Mouse (Mus musculus): ENCODE data around the gene B3gnt5. TPM values are rescaled to one million over a fixed set of nuclear protein-coding genes. Genes with fewer than 3 reads are reported as not detected.

The B3gnt5 gene
- polyA plus RNA-seq, 1 experiment from 2014 or later = 61.0 TPM

DNA sequence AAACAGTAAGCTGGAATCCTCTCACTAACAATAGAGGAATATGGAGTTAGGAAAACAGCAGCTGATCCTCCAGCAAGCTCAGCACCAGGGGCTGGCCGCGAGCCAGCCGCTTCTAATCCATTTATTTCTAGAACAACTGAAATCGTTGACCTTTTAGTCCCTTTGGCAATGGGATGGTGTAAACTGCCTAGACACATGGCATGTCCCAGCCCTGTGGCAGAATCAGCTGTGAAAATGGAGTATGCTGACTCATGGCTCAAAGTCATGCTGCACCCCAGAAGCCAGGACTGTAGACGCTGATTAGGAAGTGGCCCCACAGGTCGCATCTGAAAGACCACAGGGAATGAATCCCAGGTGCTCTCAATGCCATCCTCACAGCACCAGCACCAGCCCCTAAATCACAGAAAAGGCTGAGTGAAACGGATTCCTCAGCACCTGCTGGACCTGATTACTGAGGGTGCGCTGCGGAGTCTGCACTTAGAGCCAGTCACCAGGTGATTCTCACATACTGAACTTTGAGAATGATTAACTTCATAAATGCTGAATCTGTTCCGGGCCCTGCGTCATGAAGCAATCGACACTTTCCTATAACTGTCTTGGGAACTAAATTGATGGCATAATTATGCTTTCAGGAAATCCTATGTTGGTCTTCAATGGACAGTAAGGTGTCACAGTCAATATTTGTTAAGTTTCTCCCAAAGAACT is 26.5 kb downstream of the B3gnt5 start:
- peak; percentile 50 for DNase-seq (ENCODE audit: low spot score)
- H3K36me3 ChIP-seq (ENCODE audit: control insufficient read depth, insufficient read depth, low read length) = no peaks in the 10 kb centered on the region
- H3K9me3 ChIP-seq (replicated peaks; ENCODE audit: control insufficient read depth, low read length) = no peaks in the 10 kb centered on the region
- peak; percentile 52; the same call in 1 of the 2 replicates for ATAC-seq
- H3K27me3 ChIP-seq (replicated peaks; ENCODE audit: control insufficient read depth, insufficient read depth, low read length) = no peaks in the 10 kb centered on the region
- no peaks in the 10 kb centered on the region for H3K4me1 ChIP-seq (ENCODE audit: control insufficient read depth, insufficient read depth, low read length)
- no peak overlapping the region for H3K27ac ChIP-seq (ENCODE audit: low read depth, low read length)
- no peak overlapping the region for H3K9ac ChIP-seq (ENCODE audit: low read length)
- no peak overlapping the region for H3K4me2 ChIP-seq (ENCODE audit: low read length)
- whole genome bisulfite sequencing = 73% methylated on average over 12 of the region's 12 CpGs
- no peak overlapping the region for H3K4me3 ChIP-seq (ENCODE audit: low read depth, low read length)

DNA sequence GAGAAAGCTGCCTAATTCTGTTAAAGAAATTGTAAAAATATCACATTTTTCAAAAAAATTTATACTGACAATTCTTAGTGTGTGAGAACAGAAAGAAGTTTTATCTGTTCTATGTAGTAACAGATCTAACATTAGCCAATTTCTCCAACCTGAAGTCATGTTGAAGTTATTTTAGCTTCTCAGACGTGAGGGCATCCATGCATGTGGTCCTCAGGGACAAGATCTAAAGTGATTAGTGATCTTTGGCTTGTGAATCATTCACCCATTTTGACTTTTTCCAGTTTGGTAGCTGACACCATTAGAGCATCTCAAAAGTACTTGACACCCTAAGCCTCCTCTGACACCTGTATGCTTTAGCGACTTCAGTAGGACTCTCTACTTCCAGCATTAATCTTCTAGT is 29.9 kb downstream of the B3gnt5 start:
- no peak overlapping the region for H3K27ac ChIP-seq (ENCODE audit: low read depth, low read length)
- H3K4me1 ChIP-seq (ENCODE audit: control insufficient read depth, insufficient read depth, low read length) = no peaks in the 10 kb centered on the region
- no peaks in the 10 kb centered on the region for H3K36me3 ChIP-seq (ENCODE audit: control insufficient read depth, insufficient read depth, low read length)
- ATAC-seq (no peak), DNase-seq (ENCODE audit: low spot score) (no peak)
- no peak overlapping the region for H3K4me2 ChIP-seq (ENCODE audit: low read length)
- H3K27me3 ChIP-seq (replicated peaks; ENCODE audit: control insufficient read depth, insufficient read depth, low read length) = no peaks in the 10 kb centered on the region
- H3K9me3 ChIP-seq (replicated peaks; ENCODE audit: control insufficient read depth, low read length) = no peaks in the 10 kb centered on the region
- no peak overlapping the region for H3K9ac ChIP-seq (ENCODE audit: low read length)
- no peak overlapping the region for H3K4me3 ChIP-seq (ENCODE audit: low read depth, low read length)
- 86% methylated on average over 2 of the region's 2 CpGs for WGBS

DNA sequence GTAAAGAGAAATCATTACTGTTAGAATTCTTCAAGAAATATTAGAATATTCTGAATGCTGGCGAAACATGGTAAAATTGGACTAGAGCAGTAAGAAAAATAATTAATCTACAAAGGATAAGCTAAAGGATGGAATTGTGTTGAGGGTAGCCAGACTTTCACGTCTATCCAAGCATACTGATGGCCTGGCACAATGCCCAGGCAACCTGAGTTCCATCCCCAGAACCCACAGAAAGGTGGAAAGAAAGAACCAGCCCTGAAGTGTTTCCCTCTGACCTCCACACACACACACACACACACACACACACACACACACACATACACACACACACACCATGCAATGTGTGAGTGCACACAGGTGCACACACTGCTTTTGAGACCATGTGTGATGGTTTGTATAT is 58.8 kb downstream of the B3gnt5 start:
- no peak overlapping the region for H3K9ac ChIP-seq (ENCODE audit: low read length)
- no peak overlapping the region for H3K27ac ChIP-seq (ENCODE audit: low read depth, low read length)
- no peaks in the 10 kb centered on the region for H3K9me3 ChIP-seq (replicated peaks; ENCODE audit: control insufficient read depth, low read length)
- DNase-seq (ENCODE audit: low spot score) (peak; percentile 15), ATAC-seq (no peak)
- no peak overlapping the region for H3K4me2 ChIP-seq (ENCODE audit: low read length)
- H3K36me3 ChIP-seq (ENCODE audit: control insufficient read depth, insufficient read depth, low read length) = no peaks in the 10 kb centered on the region
- WGBS = 33% methylated on average over 2 of the region's 2 CpGs
- no peaks in the 10 kb centered on the region for H3K4me1 ChIP-seq (ENCODE audit: control insufficient read depth, insufficient read depth, low read length)
- H3K27me3 ChIP-seq (replicated peaks; ENCODE audit: control insufficient read depth, insufficient read depth, low read length) = no peaks in the 10 kb centered on the region
- no peak overlapping the region for H3K4me3 ChIP-seq (ENCODE audit: low read depth, low read length)

Other genes starting within 250 kb of the B3gnt5 start
- not detected in 2 replicates for gene Olfr167, start 237.9 kb upstream of the B3gnt5 start, polyA plus RNA-seq (2014; fragmentation: Nextera tagmentation; extraction: Ambion mirVana)
- not detected in 2 replicates for gene Olfr168, start 224.7 kb upstream of the B3gnt5 start, polyA plus RNA-seq (2014; fragmentation: Nextera tagmentation; extraction: Ambion mirVana)
- gene Olfr169, start 188.4 kb upstream of the B3gnt5 start, polyA plus RNA-seq (2014; fragmentation: Nextera tagmentation; extraction: Ambion mirVana) = not detected in 2 replicates
- gene Olfr170, start 148.3 kb upstream of the B3gnt5 start, polyA plus RNA-seq (2014; fragmentation: Nextera tagmentation; extraction: Ambion mirVana) = not detected in 2 replicates
- gene Olfr171, start 130.3 kb upstream of the B3gnt5 start, polyA plus RNA-seq (2014; fragmentation: Nextera tagmentation; extraction: Ambion mirVana) = not detected in 2 replicates
- gene Lamp3, start 53.8 kb upstream of the B3gnt5 start, polyA plus RNA-seq (2014; fragmentation: Nextera tagmentation; extraction: Ambion mirVana) = not detected in 2 replicates
- gene Klhl6, start 222.8 kb downstream of the B3gnt5 start, polyA plus RNA-seq (2014; fragmentation: Nextera tagmentation; extraction: Ambion mirVana) = 3.7 and 4.3 TPM in 2 replicates